Mouse (Mus musculus): ENCODE results near the gene Olfr1036.

- TF ChIP-seq CTCF (conservative IDR thresholded peaks at IDR 0.05; ENCODE audit: low read length) (no peak), POU5F1 (IDR thresholded peaks at IDR 0.05; ENCODE audit: borderline replicate concordance, low read length) (no peak)
Measured at GRCm38 (mm10) chr2:86087285-86087684, 13.5 kb downstream of the Olfr1036 start, which contains the start of gene Olfr1037.

Measured in E14TG2a.4 (cell line).